Mouse (Mus musculus): Measurements from ENCODE around the gene Cenpm.

Cenpm gene

GRCm38 (mm10) chr15:82187924-82188323 lies 56.6 kb downstream of the Cenpm start:
- no peak for DNase-seq

- DNase-seq: peak; percentile 8
These were observed 57.1 kb downstream of the Cenpm start for GRCm38 (mm10) chr15:82187401-82187800.

GRCm38 (mm10) chr15:82186931-82187330 lies 57.6 kb downstream of the Cenpm start:
- peak; percentile 16 for DNase-seq

- no peak for DNase-seq
These were observed 58.4 kb downstream of the Cenpm start for GRCm38 (mm10) chr15:82186131-82186530.

GRCm38 (mm10) chr15:82185062-82185783 lies 59.3 kb downstream of the Cenpm start:
- no peak for DNase-seq

- no peak for DNase-seq
These were observed 59.9 kb downstream of the Cenpm start for GRCm38 (mm10) chr15:82184656-82185055.

- no peak for DNase-seq
These were observed 60.4 kb downstream of the Cenpm start for GRCm38 (mm10) chr15:82184183-82184582.

All from thymus, postnatal 4 days (tissue).